Mouse (Mus musculus) hindbrain, embryonic 15.5 days (tissue): Measurements from ENCODE around the gene Ltc4s. TPM values are rescaled to one million over a fixed set of nuclear protein-coding genes. Genes with fewer than 3 reads are reported as not detected.

Source experiments
- ATAC-seq: fragments of 200-750 bp; cut with Nextera tagmentation; 2 replicates; pipeline ENCODE4 v1.8.0; 2017; ENCODE audit warnings: low read depth, moderate number of reproducible peaks, moderate TSS enrichment; ENCODE audit not compliant: low FRiP score
- H3K27ac ChIP-seq: fragments of 300-500 bp; sonication (generic); replicated peaks from 2 replicates; pipeline ENCODE4 v1.5.1; 2015; ENCODE audit warnings: mild to moderate bottlenecking, inconsistent platforms
- H3K27me3 ChIP-seq: fragments of 300-500 bp; sonication (generic); 2 replicates; pipeline ENCODE4 v1.6.1; 2015; ENCODE audit warnings: control low read depth, inconsistent platforms
- H3K36me3 ChIP-seq: fragments of 300-500 bp; sonication (generic); 2 replicates; pipeline ENCODE4 v1.6.1; 2015; ENCODE audit warnings: control low read depth, inconsistent platforms
- H3K4me1 ChIP-seq: fragments of 300-500 bp; sonication (generic); replicated peaks from 2 replicates; pipeline ENCODE4 v1.6.1; 2015; ENCODE audit warnings: control low read depth, inconsistent platforms
- H3K4me2 ChIP-seq: fragments of 300-500 bp; sonication (generic); 2 replicates; pipeline ENCODE4 v1.6.1; 2015; ENCODE audit warnings: moderate library complexity, mild to moderate bottlenecking, inconsistent platforms
- H3K4me3 ChIP-seq: fragments of 300-500 bp; sonication (generic); 2 replicates; pipeline ENCODE4 v1.5.1; 2015; ENCODE audit warnings: mild to moderate bottlenecking, inconsistent platforms
- H3K9ac ChIP-seq: fragments of 300-500 bp; sonication (generic); 2 replicates; pipeline ENCODE4 v1.6.1; 2015; ENCODE audit warnings: inconsistent platforms
- H3K9me3 ChIP-seq: fragments of 300-500 bp; sonication (generic); 2 replicates; pipeline ENCODE4 v1.6.1; 2016; ENCODE audit warnings: control low read depth, inconsistent platforms
- WGBS: fragments of 180-500 bp; shearing (Covaris S2); methylation state at CpG from one replicate; pipeline ENCODE4 v1.1.7; 2015; 5-methylcytosine and 5-hydroxymethylcytosine counted together
- polyA plus RNA-seq: library from polyadenylated mRNA; unstranded; fragments of >200 nt; fragmentation: Nextera tagmentation; extraction: Ambion mirVana; gene quantifications from 2 replicates; pipeline ENCODE4 v1.2.1, GENCODE M21; 2015

The Ltc4s gene
- polyA plus RNA-seq, result 2.3 and 2.9 TPM in 2 replicates

DNA sequence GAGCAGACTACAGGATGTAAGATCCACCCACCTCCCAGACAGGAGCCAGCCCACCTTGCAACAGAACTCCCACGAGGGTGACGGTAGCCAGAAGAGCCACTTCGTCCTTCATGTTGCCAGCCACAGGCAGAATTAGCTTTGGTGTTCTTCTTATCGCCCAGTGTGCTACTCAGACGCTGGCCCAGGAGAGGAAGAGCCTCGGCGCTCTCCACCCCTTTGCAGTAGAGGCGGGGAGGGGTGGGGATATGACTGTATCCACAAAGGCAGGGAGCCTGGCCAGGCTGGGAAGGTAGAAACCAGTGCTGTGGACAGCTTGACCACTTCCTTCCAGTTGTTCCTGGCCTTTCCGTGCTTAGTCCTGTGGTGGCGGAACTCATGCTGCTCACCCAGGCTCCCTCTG lies at the start of gene Ltc4s:
Gene Ltc4s, minus strand, starts transcription at position 293 of the 400 bp plus-strand sequence.
- H3K4me1 ChIP-seq, result peaks cover 19% of the 10 kb centered on the region
- H3K27me3 ChIP-seq, result no peaks in the 10 kb centered on the region
- 56% methylated on average over 10 of the region's 10 CpGs for WGBS

GRCm38 (mm10) chr11:50286428-50286827 lies 48.0 kb upstream of the Ltc4s start:
- H3K4me2 ChIP-seq, result no peak overlapping the region
- ATAC-seq, result no peak
- no peak overlapping the region for H3K4me3 ChIP-seq
- no peaks in the 10 kb centered on the region for H3K27me3 ChIP-seq
- peaks cover 6% of the 10 kb centered on the region; the same call in 1 of the 2 replicates for H3K36me3 ChIP-seq
- no peak overlapping the region for H3K9ac ChIP-seq
- H3K9me3 ChIP-seq, result no peaks in the 10 kb centered on the region
- WGBS, result 85% methylated on average over 1 of the region's 1 CpGs
- H3K4me1 ChIP-seq, result peaks cover 17% of the 10 kb centered on the region
- no peak overlapping the region for H3K27ac ChIP-seq

More for the DNA sequence above, at the start of gene Ltc4s:
- ATAC-seq, result no peak
- Histone ChIP-seq H3K9ac (no peak within 1 kb of the TSS), H3K4me2 (peak within 1 kb of the TSS; percentile 96), H3K36me3 (peaks cover 20% of the 10 kb centered on the region), H3K9me3 (no peaks in the 10 kb centered on the region), H3K27ac (no peak within 1 kb of the TSS), H3K4me3 (peak within 1 kb of the TSS; percentile 61)

GRCm38 (mm10) chr11:50285696-50286095 lies 47.3 kb upstream of the Ltc4s start:
- H3K4me2 ChIP-seq, result no peak overlapping the region
- no peaks in the 10 kb centered on the region for H3K9me3 ChIP-seq
- no peak overlapping the region for H3K27ac ChIP-seq
- WGBS, result 89% methylated on average over 7 of the region's 7 CpGs
- no peak for ATAC-seq
- no peak overlapping the region for H3K4me3 ChIP-seq
- peaks cover 11% of the 10 kb centered on the region; the same call in 1 of the 2 replicates for H3K36me3 ChIP-seq
- no peak overlapping the region for H3K9ac ChIP-seq
- no peaks in the 10 kb centered on the region for H3K27me3 ChIP-seq
- peaks cover 16% of the 10 kb centered on the region for H3K4me1 ChIP-seq

- ATAC-seq, result no peak
- Histone ChIP-seq H3K4me1 (peaks cover 11% of the 10 kb centered on the region), H3K9ac (no peak overlapping the region), H3K36me3 (peaks cover 13% of the 10 kb centered on the region; the same call in 1 of the 2 replicates), H3K27me3 (no peaks in the 10 kb centered on the region), H3K27ac (no peak overlapping the region), H3K4me2 (no peak overlapping the region), H3K9me3 (no peaks in the 10 kb centered on the region), H3K4me3 (no peak overlapping the region)
- 95% methylated on average over 5 of the region's 5 CpGs for WGBS
Observed at GRCm38 (mm10) chr11:50285263-50285662, 46.8 kb upstream of the Ltc4s start.

GRCm38 (mm10) chr11:50280053-50280452 lies 41.6 kb upstream of the Ltc4s start:
- 80% methylated on average over 1 of the region's 1 CpGs for WGBS
- no peak overlapping the region for H3K4me3 ChIP-seq
- H3K4me1 ChIP-seq, result 0 out of 2 replicates have a peak, but pooled peaks cover 4% of the 10 kb centered on the region
- no peak overlapping the region for H3K9ac ChIP-seq
- no peaks in the 10 kb centered on the region for H3K9me3 ChIP-seq
- H3K36me3 ChIP-seq, result 0 out of 2 replicates have a peak, but pooled peaks cover 9% of the 10 kb centered on the region
- no peaks in the 10 kb centered on the region for H3K27me3 ChIP-seq
- no peak overlapping the region for H3K27ac ChIP-seq
- no peak overlapping the region for H3K4me2 ChIP-seq
- no peak for ATAC-seq

GRCm38 (mm10) chr11:50279005-50279404 lies 40.6 kb upstream of the Ltc4s start:
- 89% methylated on average over 4 of the region's 4 CpGs for WGBS
- ATAC-seq, result no peak
- Histone ChIP-seq H3K9ac (no peak overlapping the region), H3K27me3 (no peaks in the 10 kb centered on the region), H3K4me1 (0 out of 2 replicates have a peak, but pooled peaks cover 4% of the 10 kb centered on the region), H3K4me3 (no peak overlapping the region), H3K27ac (no peak overlapping the region), H3K4me2 (no peak overlapping the region), H3K36me3 (0 out of 2 replicates have a peak, but pooled peaks cover 9% of the 10 kb centered on the region), H3K9me3 (no peaks in the 10 kb centered on the region)

- Histone ChIP-seq H3K4me3 (no peak overlapping the region), H3K9me3 (no peaks in the 10 kb centered on the region), H3K27me3 (no peaks in the 10 kb centered on the region), H3K9ac (no peak overlapping the region), H3K4me1 (0 out of 2 replicates have a peak, but pooled peaks cover 4% of the 10 kb centered on the region), H3K4me2 (no peak overlapping the region), H3K27ac (no peak overlapping the region), H3K36me3 (0 out of 2 replicates have a peak, but pooled peaks cover 7% of the 10 kb centered on the region)
- no peak for ATAC-seq
- 82% methylated on average over 6 of the region's 6 CpGs for WGBS
Observed at GRCm38 (mm10) chr11:50277706-50278105, 39.3 kb upstream of the Ltc4s start.

DNA sequence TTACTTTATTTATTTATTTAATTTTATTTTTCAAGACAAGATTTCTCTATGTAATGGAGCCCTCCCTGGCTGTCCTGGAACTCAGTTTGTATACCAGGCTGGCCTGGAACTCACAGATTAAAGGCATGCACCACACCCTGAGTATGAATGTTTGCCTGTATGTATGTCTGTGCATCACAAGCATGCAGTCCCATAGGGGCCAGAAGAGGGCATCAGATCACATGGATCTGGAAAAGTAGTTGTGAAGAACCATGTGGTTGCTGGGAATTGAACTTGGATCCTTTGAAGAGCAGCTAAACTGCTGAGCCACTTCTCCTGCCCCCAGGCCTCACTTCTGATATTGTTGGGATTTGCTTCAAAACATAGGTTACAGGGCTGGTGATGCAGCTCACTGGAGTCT lies 38.6 kb upstream of the Ltc4s start:
- H3K4me3 ChIP-seq, result no peak overlapping the region
- H3K9ac ChIP-seq, result no peak overlapping the region
- no peak overlapping the region for H3K4me2 ChIP-seq
- ATAC-seq, result no peak
- H3K27ac ChIP-seq, result no peak overlapping the region
- H3K36me3 ChIP-seq, result 0 out of 2 replicates have a peak, but pooled peaks cover 6% of the 10 kb centered on the region
- H3K27me3 ChIP-seq, result no peaks in the 10 kb centered on the region
- no peaks in the 10 kb centered on the region for H3K9me3 ChIP-seq
- 0 out of 2 replicates have a peak, but pooled peaks cover 4% of the 10 kb centered on the region for H3K4me1 ChIP-seq

GRCm38 (mm10) chr11:50275568-50276151 lies 37.2 kb upstream of the Ltc4s start:
- Histone ChIP-seq H3K9ac (no peak overlapping the region), H3K9me3 (no peaks in the 10 kb centered on the region), H3K4me3 (no peak overlapping the region), H3K27me3 (no peaks in the 10 kb centered on the region), H3K36me3 (0 out of 2 replicates have a peak, but pooled peaks cover 1% of the 10 kb centered on the region), H3K4me2 (no peak overlapping the region), H3K27ac (no peak overlapping the region), H3K4me1 (0 out of 2 replicates have a peak, but pooled peaks cover 4% of the 10 kb centered on the region)
- 0 out of 2 replicates have a peak, but pooled peaks have one; percentile 47 for ATAC-seq
- 83% methylated on average over 5 of the region's 5 CpGs for WGBS

DNA sequence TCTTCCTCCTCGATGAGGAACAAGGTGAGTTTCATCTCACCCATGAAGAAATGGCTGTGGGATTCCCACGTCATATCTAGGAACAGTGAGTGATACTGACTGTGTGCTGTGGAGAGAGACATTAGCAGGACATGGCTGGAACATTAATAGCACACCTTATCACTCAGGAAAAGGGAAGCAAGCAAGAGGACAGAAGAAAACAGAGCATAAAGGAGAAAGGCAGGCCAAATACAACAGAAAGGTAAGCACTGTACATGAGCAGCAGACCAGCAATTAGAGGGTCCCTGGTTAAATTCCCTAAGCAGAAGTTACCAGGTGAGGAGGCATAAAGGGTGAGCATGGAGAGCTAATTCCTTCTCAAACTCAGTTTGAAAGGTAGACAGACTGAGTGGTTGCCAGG lies 36.7 kb upstream of the Ltc4s start:
- no peak overlapping the region for H3K4me2 ChIP-seq
- WGBS, result 98% methylated on average over 2 of the region's 2 CpGs
- H3K27ac ChIP-seq, result no peak overlapping the region
- no peak for ATAC-seq
- H3K36me3 ChIP-seq, result no peaks in the 10 kb centered on the region
- no peaks in the 10 kb centered on the region for H3K9me3 ChIP-seq
- 0 out of 2 replicates have a peak, but pooled peaks cover 4% of the 10 kb centered on the region for H3K4me1 ChIP-seq
- H3K27me3 ChIP-seq, result no peaks in the 10 kb centered on the region
- no peak overlapping the region for H3K9ac ChIP-seq
- H3K4me3 ChIP-seq, result no peak overlapping the region

GRCm38 (mm10) chr11:50272819-50273218 lies 34.4 kb upstream of the Ltc4s start:
- H3K9me3 ChIP-seq, result no peaks in the 10 kb centered on the region
- H3K27me3 ChIP-seq, result no peaks in the 10 kb centered on the region
- H3K27ac ChIP-seq, result no peak overlapping the region
- H3K4me1 ChIP-seq, result 0 out of 2 replicates have a peak, but pooled peaks cover 4% of the 10 kb centered on the region
- H3K4me3 ChIP-seq, result no peak overlapping the region
- ATAC-seq, result no peak
- no peaks in the 10 kb centered on the region for H3K36me3 ChIP-seq
- H3K9ac ChIP-seq, result no peak overlapping the region
- no peak overlapping the region for H3K4me2 ChIP-seq
- WGBS, result 80% methylated on average over 2 of the region's 2 CpGs

- no peaks in the 10 kb centered on the region for H3K4me1 ChIP-seq
- no peaks in the 10 kb centered on the region for H3K9me3 ChIP-seq
- no peak overlapping the region for H3K4me3 ChIP-seq
- ATAC-seq, result no peak
- no peak overlapping the region for H3K9ac ChIP-seq
- no peak overlapping the region for H3K4me2 ChIP-seq
- WGBS, result 100% methylated on average over 1 of the region's 1 CpGs
- H3K27ac ChIP-seq, result no peak overlapping the region
- H3K27me3 ChIP-seq, result no peaks in the 10 kb centered on the region
- H3K36me3 ChIP-seq, result peaks cover 21% of the 10 kb centered on the region
Observed at GRCm38 (mm10) chr11:50269885-50270284, 31.5 kb upstream of the Ltc4s start.
